Mouse (Mus musculus) lung, postnatal 0 days (tissue): ENCODE results near the gene Fzd9.

Experiments
- CTCF ChIP-seq: IDR thresholded peaks from 2 replicates; pipeline ENCODE4 v1.5.1; 2016; ENCODE audit warnings: antibody characterized with exemption, mild to moderate bottlenecking
- EP300 ChIP-seq: IDR thresholded peaks from 2 replicates; pipeline ENCODE4 v1.6.1; 2016; ENCODE audit warnings: antibody characterized with exemption, mild to moderate bottlenecking, control low read depth

DNA sequence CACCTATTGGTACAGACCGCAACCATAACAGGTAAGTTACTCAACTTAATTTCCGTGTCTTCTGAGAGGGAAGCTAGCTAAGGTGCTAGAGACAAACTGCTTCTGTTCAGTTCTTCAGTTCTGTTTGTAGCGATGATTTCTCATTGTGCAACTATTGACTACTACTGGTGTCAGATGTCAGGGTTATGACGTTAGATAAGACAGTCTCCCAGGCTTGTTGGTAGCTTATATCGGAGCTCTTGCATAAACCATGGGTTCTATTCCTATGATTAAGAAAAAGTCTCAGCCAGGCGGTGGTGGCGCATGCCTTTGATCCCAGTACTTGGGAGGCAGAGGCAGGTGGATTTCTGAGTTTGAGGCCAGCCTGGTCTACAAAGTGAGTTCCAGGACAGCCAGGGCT is 29.0 kb downstream of the Fzd9 start:
- TF ChIP-seq CTCF, result no peak
- TF ChIP-seq EP300, result no peak
